Mouse (Mus musculus) right cerebral cortex, adult 18-20 months (tissue): ENCODE results near the gene F2rl3.

Experiments
- DNase-seq: peaks from one replicate; pipeline ENCODE4 v3.0.0; 2022; ENCODE audit warnings: mixed read lengths

The F2rl3 gene

GRCm38 (mm10) chr8:72766777-72767176 lies 5.1 kb downstream of the F2rl3 start:
- DNase-seq = no peak

- DNase-seq = no peak
Measured at GRCm38 (mm10) chr8:72777797-72778196, 16.1 kb downstream of the F2rl3 start.

- no peak for DNase-seq
Measured at GRCm38 (mm10) chr8:72780644-72781043, 19.0 kb downstream of the F2rl3 start.

- DNase-seq = no peak
Measured at GRCm38 (mm10) chr8:72801583-72801982, 39.9 kb downstream of the F2rl3 start.

GRCm38 (mm10) chr8:72812690-72813089 lies 51.0 kb downstream of the F2rl3 start:
- DNase-seq = no peak
